Mouse (Mus musculus): Measurements from ENCODE around the gene Ddx55. TPM values are rescaled to one million over a fixed set of nuclear protein-coding genes. Genes with fewer than 3 reads are reported as not detected.

Gene Ddx55
- polyA plus RNA-seq, 1 experiment from 2014 or later, result 22.7 TPM

Other genes with a start within 250 kb of the Ddx55 start
- 10.1 and 12.6 TPM in 2 replicates for gene Mphosph9, start 224.9 kb upstream of the Ddx55 start, polyA plus RNA-seq (2014; fragmentation: Nextera tagmentation; extraction: Ambion mirVana)
- gene 2810006K23Rik, start 224.8 kb upstream of the Ddx55 start, polyA plus RNA-seq (2014; fragmentation: Nextera tagmentation; extraction: Ambion mirVana), result 9.4 and 10.2 TPM in 2 replicates
- 59.5 and 70.7 TPM in 2 replicates for gene Cdk2ap1, start 189.8 kb upstream of the Ddx55 start, polyA plus RNA-seq (2014; fragmentation: Nextera tagmentation; extraction: Ambion mirVana)
- 87.6 and 89.3 TPM in 2 replicates for gene Sbno1, start 126.9 kb upstream of the Ddx55 start, polyA plus RNA-seq (2014; fragmentation: Nextera tagmentation; extraction: Ambion mirVana)
- 23.1 and 23.2 TPM in 2 replicates for gene Kmt5a, start 112.9 kb upstream of the Ddx55 start, polyA plus RNA-seq (2014; fragmentation: Nextera tagmentation; extraction: Ambion mirVana)
- 28.5 and 29.7 TPM in 2 replicates for gene Rilpl2, start 74.5 kb upstream of the Ddx55 start, polyA plus RNA-seq (2014; fragmentation: Nextera tagmentation; extraction: Ambion mirVana)
- 8.5 and 9.0 TPM in 2 replicates for gene Snrnp35, start 69.7 kb upstream of the Ddx55 start, polyA plus RNA-seq (2014; fragmentation: Nextera tagmentation; extraction: Ambion mirVana)
- gene Rilpl1, start 21.5 kb upstream of the Ddx55 start, polyA plus RNA-seq (2014; fragmentation: Nextera tagmentation; extraction: Ambion mirVana), result 13.2 and 15.2 TPM in 2 replicates
- 354 and 374 TPM in 2 replicates for gene Tmed2, start 12.2 kb upstream of the Ddx55 start, polyA plus RNA-seq (2014; fragmentation: Nextera tagmentation; extraction: Ambion mirVana)
- gene Eif2b1, start 26.3 kb downstream of the Ddx55 start, polyA plus RNA-seq (2014; fragmentation: Nextera tagmentation; extraction: Ambion mirVana), result 67.8 TPM in 2 replicates
- gene Gtf2h3, start 26.3 kb downstream of the Ddx55 start, polyA plus RNA-seq (2014; fragmentation: Nextera tagmentation; extraction: Ambion mirVana), result 40.7 and 48.0 TPM in 2 replicates
- gene Atp6v0a2, start 75.7 kb downstream of the Ddx55 start, polyA plus RNA-seq (2014; fragmentation: Nextera tagmentation; extraction: Ambion mirVana), result 37.3 and 38.1 TPM in 2 replicates
- 0.09 and 0.24 TPM in 2 replicates for gene Dnah10, start 172.2 kb downstream of the Ddx55 start, polyA plus RNA-seq (2014; fragmentation: Nextera tagmentation; extraction: Ambion mirVana)